Mouse (Mus musculus): ENCODE data around the gene Gm21292. TPM values are rescaled to one million over a fixed set of nuclear protein-coding genes. Genes with fewer than 3 reads are reported as not detected.
"Not testable (repeated sequence)": the region's sequence is repeated elsewhere in the genome, so short reads cannot be mapped to it uniquely, and the experiment has no call there.

The Gm21292 gene
- polyA plus RNA-seq (2015; fragmentation: Nextera tagmentation; extraction: Ambion mirVana), result not detected in 2 replicates

DNA sequence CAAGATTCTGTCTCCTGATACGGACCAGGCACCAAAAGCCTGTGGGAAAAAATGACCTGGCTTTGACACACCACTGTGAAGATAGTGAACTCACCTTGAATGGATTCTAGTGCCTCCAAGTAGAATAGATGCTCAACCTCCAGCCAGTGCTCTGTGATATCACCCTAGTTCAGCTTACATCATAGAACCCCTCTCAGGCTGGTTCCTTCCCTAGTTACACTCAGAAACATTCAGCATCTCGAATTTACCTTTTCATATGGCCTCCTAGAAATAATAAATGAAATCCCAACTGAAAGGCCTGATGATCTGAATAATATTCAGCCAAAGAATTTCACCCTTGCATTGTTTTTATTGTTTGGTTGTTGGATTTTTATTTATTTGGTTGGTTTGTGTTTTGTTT is at the start of gene Gm21292:
TSS of gene Gm21292 (minus strand) at position 101 of the 400 bp plus-strand sequence.
- H3K9ac ChIP-seq, result not testable (repeated sequence)
- WGBS, result 0% methylated on average over 1 of the region's 2 CpGs

More for the DNA sequence above, at the start of gene Gm21292:
- not testable (repeated sequence) for H3K36me3 ChIP-seq; H3K4me2 ChIP-seq; ATAC-seq (ENCODE audit: low FRiP score); H3K27ac ChIP-seq; H3K9me3 ChIP-seq; H3K4me3 ChIP-seq; H3K27me3 ChIP-seq; H3K4me1 ChIP-seq (replicated peaks)

Other genes with a start within 250 kb of the Gm21292 start
- gene Gm21721, start 68.3 kb upstream of the Gm21292 start, polyA plus RNA-seq (2015; fragmentation: Nextera tagmentation; extraction: Ambion mirVana), result not detected in 2 replicates
- not detected in 2 replicates for gene Gm21812, start 213.3 kb upstream of the Gm21292 start, polyA plus RNA-seq (2015; fragmentation: Nextera tagmentation; extraction: Ambion mirVana)